Mouse (Mus musculus) B cell, adult 62 days (primary cell): ENCODE data around the gene Gm27027. TPM values are rescaled to one million over a fixed set of nuclear protein-coding genes. Genes with fewer than 3 reads are reported as not detected.

Experiments
- total RNA-seq: library from RNA; stranded (reverse); gene quantifications from 4 replicates; pipeline ENCODE4 v1.2.4, GENCODE M21; 2023

The Gm27027 gene
- total RNA-seq = 1.5 TPM in 1 of 4 replicates, not detected in the others

DNA sequence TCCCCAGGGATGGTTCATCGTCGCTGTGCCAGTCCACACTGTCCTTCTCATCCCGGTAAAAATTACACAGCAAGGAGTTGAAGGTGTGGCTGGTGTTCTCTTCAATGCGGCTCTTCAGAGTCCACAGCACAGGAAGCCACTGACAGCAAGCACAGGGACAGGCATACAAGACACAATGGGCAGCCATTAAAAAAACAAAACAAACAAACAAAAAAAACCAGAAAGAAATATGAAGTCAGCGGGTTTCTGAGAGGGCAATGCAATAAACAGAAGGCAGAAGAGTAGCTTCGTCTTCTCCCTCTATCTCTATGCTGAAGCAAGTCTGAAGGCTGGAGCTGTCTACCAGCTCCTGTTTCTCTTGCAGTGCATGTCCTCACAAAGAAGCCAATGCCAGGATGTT lies at the start of gene Gm27027:
TSS of gene Gm27027 (minus strand) at position 101 of the 400 bp plus-strand sequence.

GRCm38 (mm10) chr2:94010335-94011291 lies 14.5 kb upstream of the Gm27027 start, which contains the start of gene Alkbh3:
TSS of gene Alkbh3 (minus strand) at chr2:94010807.

GRCm38 (mm10) chr2:93956908-93957784 lies 39.0 kb downstream of the Gm27027 start, which contains the start of gene Gm13889:
TSS of gene Gm13889 (minus strand) at chr2:93957201.

Other genes with a start within 250 kb of the Gm27027 start
- 42.0 to 52.5 TPM (median 50.8 TPM) in 4 replicates for gene Ext2, start 173.8 kb downstream of the Gm27027 start, total RNA-seq
- 15.0 to 18.2 TPM (median 15.4 TPM) in 4 replicates for gene Accs, start 146.4 kb downstream of the Gm27027 start, total RNA-seq
- gene Accsl, start 127.2 kb downstream of the Gm27027 start, total RNA-seq = not detected in 4 replicates
- gene Gm13889, start 39.2 kb downstream of the Gm27027 start, total RNA-seq = 0.47 to 0.89 TPM in 2 of 4 replicates, not detected in the others
- gene Alkbh3, start 14.5 kb upstream of the Gm27027 start, total RNA-seq = 59.6 to 71.1 TPM (median 66.9 TPM) in 4 replicates
- 33.6 to 43.8 TPM (median 36.3 TPM) in 4 replicates for gene Hsd17b12, start 161.6 kb upstream of the Gm27027 start, total RNA-seq